Mouse (Mus musculus) ovary, postnatal 10 days (tissue): Measurements from ENCODE around the gene Olfr533.
"Not testable (repeated sequence)": the region's sequence is repeated elsewhere in the genome, so short reads cannot be mapped to it uniquely, and the experiment has no call there.

Experiments
- DNase-seq: peaks from one replicate; pipeline ENCODE4 v3.0.0; 2022; ENCODE audit warnings: low spot score

Gene Olfr533

DNA sequence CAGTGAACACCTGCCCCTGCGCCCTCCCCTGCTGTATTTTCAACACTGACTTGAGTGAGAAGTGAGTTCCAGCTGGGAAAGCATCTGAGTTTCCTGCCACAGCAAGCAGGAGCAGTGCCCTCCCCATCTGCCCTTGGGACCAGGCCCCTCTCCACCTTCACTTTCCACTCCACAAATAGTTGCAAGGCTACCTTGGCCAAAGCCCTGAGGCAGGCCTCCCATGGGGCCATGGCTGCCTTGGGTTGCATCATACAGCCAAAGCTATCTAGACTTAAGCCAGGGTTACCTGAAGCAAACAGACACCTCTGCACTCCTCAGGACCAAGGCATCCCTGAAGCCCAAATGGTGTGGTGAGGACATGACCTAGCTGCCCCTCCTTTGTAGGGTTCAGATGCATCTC lies at the start of gene Olfr533:
TSS of gene Olfr533 (plus strand) at position 301 of the 400 bp plus-strand sequence.
- not testable (repeated sequence) for DNase-seq

DNA sequence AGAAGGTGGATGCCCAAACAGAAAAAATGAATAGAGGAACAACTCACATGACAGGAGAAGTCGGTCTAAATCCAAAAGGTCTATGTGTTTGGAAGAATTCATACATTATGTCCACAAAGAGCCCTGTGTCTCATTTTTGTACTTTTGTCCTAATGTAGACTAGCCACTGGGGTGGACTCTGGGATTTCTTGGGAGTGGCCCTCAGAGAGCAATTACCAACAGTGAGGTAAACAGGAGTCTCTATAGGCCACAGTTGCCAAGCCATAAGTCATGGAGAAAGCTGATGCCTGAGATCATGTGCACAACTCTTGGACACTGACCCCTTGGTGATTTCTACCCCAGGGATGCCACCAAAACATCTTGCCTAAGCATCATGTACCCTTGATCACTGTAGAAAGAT lies 41.6 kb upstream of the Olfr533 start, which contains the start of gene Olfr532:
TSS of gene Olfr532 (minus strand) at position 101 of the 400 bp plus-strand sequence.
- no peak for DNase-seq

- no peak for DNase-seq
Measured at GRCm38 (mm10) chr7:140443141-140443540, 20.0 kb upstream of the Olfr533 start.

DNA sequence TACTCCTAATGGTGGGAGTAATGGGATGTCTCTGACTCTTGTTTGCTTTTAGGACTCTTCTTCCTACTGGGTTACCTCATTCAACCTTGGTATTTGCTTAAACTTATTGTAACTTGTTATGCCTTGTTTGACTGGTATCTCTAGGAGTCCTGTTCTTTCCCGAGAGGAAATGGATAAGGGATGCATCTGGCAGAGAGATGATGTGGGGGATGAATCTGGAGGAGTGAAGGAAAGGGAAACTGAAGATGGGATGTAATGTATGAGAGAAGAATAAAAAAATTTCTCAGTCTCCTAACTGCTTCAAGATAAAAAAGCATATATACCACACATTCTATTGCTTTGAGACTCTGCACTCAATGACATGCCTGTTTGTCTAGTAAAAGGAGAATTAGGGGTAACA lies 14.7 kb downstream of the Olfr533 start:
- no peak for DNase-seq

GRCm38 (mm10) chr7:140478733-140479132 lies 15.6 kb downstream of the Olfr533 start:
- no peak for DNase-seq

GRCm38 (mm10) chr7:140483916-140484315 lies 20.7 kb downstream of the Olfr533 start, which contains the start of gene Olfr535:
Olfr535 (plus strand) TSS chr7:140484216.
- no peak for DNase-seq

- no peak for DNase-seq
Measured at GRCm38 (mm10) chr7:140488981-140489380, 25.8 kb downstream of the Olfr533 start.

DNA sequence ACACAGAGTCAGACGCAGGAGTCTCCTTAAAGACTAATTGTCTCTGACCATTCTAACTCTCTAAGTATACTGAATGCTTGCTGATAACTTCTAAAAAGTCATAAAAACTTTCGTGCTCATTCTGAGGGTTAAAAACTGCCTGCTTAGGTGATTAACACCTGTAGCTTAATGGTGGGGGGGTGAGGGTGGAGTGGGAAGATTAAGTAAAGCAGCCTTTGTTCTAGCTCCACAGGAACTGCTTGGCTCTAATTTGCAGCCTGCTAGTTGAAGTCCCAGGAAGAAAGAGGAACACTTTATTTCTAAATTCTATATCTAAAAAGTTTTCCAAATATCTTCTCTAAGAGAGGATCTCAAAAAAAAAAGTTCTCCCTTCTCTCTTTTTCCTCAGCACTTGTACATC lies 31.1 kb downstream of the Olfr533 start:
- DNase-seq: no peak

GRCm38 (mm10) chr7:140494702-140495101 lies 31.5 kb downstream of the Olfr533 start:
- no peak for DNase-seq

DNA sequence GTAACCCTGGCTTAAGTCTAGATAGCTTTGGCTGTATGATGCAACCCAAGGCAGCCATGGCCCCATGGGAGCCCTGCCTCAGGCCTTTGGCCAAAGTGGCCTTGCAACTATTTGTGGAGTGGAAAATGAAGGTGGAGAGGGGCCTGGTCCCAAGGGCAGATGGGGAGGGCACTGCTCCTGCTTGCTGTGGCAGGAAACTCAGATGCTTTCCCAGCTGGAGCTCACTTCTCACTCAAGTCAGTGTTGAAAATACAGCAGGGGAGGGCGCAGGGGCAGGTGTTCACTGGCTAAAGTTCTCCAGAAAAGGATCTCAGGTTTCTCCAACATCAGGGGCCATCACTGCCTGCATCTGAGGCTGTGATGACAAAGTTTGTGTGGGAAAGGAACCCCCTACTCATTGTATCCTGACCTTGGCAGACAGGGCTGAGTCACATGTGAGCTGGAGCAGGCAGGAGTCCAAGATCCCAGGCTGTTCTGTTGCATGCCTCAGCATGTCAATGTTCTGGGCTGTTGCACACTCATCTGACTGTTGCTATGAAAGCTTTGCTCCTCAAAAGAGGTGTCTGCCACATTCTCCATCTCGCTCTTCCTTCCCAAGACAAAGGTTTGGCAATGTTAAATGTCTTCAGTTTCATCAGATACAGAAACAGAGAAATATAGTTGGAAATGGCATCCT lies 44.3 kb downstream of the Olfr533 start, which contains the start of gene Olfr536:
TSS of gene Olfr536 (minus strand) at position 51 of the 676 bp plus-strand sequence.
- not testable (repeated sequence) for DNase-seq
